In the genomic region with DNA sequence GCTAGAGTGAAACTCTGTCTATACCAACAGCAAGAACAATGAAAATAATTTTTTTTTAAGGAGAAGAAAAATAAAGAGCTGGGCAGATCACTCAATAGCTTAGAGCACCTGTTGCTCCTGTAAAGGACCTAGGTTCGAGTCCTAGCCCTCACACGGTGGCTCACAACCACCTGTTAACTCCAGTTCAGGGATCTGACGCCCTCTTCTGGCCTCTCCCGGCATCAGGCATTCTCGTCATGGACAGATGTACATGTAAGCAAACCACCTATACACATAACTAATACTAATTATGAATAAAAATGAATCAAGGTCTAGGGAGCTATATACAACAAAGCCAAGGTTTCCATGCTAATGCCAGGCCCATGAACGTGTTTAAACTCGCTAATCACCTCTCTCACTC, we compare ENCODE assay signal across 1 mouse cellular context.
TF ChIP-seq lines count a peak whose summit lies in the region.

No protein-coding gene starts in this region.

TF ChIP-seq in CH12.LX, 34 proteins besides CTCF, POLR2A, EP300 and RAD21:
- TF ChIP-seq HCFC1 (IDR thresholded peaks at IDR 0.05; ENCODE audit: low read depth, low read length) (no peak), ZC3H11A (IDR thresholded peaks at IDR 0.05; ENCODE audit: low read depth, low read length) (no peak), UBTF (IDR thresholded peaks at IDR 0.05; ENCODE audit: low read depth, low read length) (no peak), GABPA (IDR thresholded peaks at IDR 0.05; ENCODE audit: insufficient replicate concordance, low read depth, low read length) (no peak), ELF1 (IDR thresholded peaks at IDR 0.05; ENCODE audit: low read depth, low read length) (no peak), MYC (IDR thresholded peaks at IDR 0.05; ENCODE audit: low read depth, low read length) (no peak), USF2 (conservative IDR thresholded peaks at IDR 0.05; ENCODE audit: low read depth, low read length) (no peak)
